Mouse (Mus musculus) layer of hippocampus, postnatal 14 days (tissue): ENCODE measurements at regions not wholly inside any gene's neighbourhood (a gene's known extent, or its start where the extent isn't known, plus 50 kb on each side); places are given as distances from the start of the nearest gene placed in this dataset.

Experiments used
- DNase-seq, 2 experiments: peaks; one replicate each; pipeline ENCODE4 v3.0.0; 2021 to 2022; ENCODE audit warnings: low spot score in 2 of 2, mixed read lengths in 1 of 2

- no peak for DNase-seq
Measured at GRCm38 (mm10) chr16:97686561-97686960, 75.6 kb upstream of the Tmprss2 start.

GRCm38 (mm10) chr16:97685603-97686285 is 74.7 kb upstream of the Tmprss2 start:
- no peak for DNase-seq

GRCm38 (mm10) chr16:97681191-97681590 is 70.2 kb upstream of the Tmprss2 start:
- no peak for DNase-seq

- no peak for DNase-seq
Measured at GRCm38 (mm10) chr16:97679820-97680219, 68.8 kb upstream of the Tmprss2 start.

- no peak for DNase-seq
Measured at GRCm38 (mm10) chr16:97679252-97679651, 68.3 kb upstream of the Tmprss2 start.

GRCm38 (mm10) chr16:97677621-97678020 is 66.6 kb upstream of the Tmprss2 start:
- no peak for DNase-seq

- DNase-seq: no peak
Measured at GRCm38 (mm10) chr16:97673576-97673975, 62.6 kb upstream of the Tmprss2 start.

GRCm38 (mm10) chr16:97670131-97671038 is 59.4 kb upstream of the Tmprss2 start:
- peak in 1 of 2 experiments; percentile 20 for DNase-seq

GRCm38 (mm10) chr16:97667536-97667935 is 56.5 kb upstream of the Tmprss2 start:
- DNase-seq: no peak

GRCm38 (mm10) chr16:97665518-97665917 is 54.5 kb upstream of the Tmprss2 start:
- no peak for DNase-seq
